Mouse (Mus musculus): ENCODE measurements around the gene Sptbn2.
"Not testable (repeated sequence)": the region's sequence is repeated elsewhere in the genome, so short reads cannot be mapped to it uniquely, and the experiment has no call there.

The Sptbn2 gene

GRCm38 (mm10) chr19:4720671-4721244, 9.8 kb downstream of the Sptbn2 start:
- DNase-seq (ENCODE audit: extremely low read depth, low read depth) = no peak

GRCm38 (mm10) chr19:4729186-4729585, 18.2 kb downstream of the Sptbn2 start:
- DNase-seq (ENCODE audit: extremely low read depth, low read depth) = no peak

- DNase-seq (ENCODE audit: extremely low read depth, low read depth) = no peak
Measured at GRCm38 (mm10) chr19:4733052-4733451, 22.1 kb downstream of the Sptbn2 start.

- no peak for DNase-seq (ENCODE audit: extremely low read depth, low read depth)
Measured at GRCm38 (mm10) chr19:4737866-4738265, 26.9 kb downstream of the Sptbn2 start.

DNA sequence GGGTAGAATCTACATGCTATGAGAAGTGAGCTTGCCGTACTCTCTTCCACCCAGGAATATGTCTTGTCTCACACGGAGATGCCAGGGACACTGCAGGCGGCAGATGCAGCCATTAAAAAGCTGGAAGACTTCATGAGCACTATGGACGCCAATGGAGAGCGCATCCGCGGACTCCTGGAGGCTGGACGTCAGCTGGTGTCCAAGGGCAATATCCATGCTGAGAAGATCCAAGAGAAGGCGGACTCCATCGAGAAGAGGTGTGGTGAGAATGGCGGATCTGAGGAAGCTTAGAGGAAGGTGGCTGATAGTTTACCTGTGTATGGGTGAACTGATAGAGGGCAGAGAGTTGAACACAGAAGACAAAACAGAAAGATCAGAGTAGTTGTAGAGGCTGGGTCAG, 28.1 kb downstream of the Sptbn2 start:
- no peak for DNase-seq (ENCODE audit: extremely low read depth, low read depth)

DNA sequence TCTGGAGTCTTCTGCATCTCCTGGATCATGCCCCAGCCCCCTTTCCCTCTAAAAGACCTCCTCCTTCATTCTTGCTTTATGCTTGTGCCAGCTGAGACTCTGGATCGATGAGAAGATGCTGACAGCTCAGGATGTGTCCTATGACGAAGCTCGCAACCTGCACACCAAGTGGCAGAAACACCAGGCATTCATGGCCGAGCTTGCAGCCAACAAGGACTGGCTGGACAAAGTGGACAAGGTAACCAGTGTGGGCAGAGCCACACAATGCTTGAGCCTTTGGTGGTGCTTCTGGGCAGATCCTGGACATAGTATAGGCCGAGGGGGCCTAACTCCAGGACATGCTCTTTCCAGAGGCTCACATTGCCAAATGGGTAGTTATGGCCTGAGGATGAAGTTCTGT, 28.8 kb downstream of the Sptbn2 start:
- no peak for DNase-seq (ENCODE audit: extremely low read depth, low read depth)

- DNase-seq (ENCODE audit: extremely low read depth, low read depth) = no peak
Measured at GRCm38 (mm10) chr19:4741482-4741881, 30.5 kb downstream of the Sptbn2 start.

DNA sequence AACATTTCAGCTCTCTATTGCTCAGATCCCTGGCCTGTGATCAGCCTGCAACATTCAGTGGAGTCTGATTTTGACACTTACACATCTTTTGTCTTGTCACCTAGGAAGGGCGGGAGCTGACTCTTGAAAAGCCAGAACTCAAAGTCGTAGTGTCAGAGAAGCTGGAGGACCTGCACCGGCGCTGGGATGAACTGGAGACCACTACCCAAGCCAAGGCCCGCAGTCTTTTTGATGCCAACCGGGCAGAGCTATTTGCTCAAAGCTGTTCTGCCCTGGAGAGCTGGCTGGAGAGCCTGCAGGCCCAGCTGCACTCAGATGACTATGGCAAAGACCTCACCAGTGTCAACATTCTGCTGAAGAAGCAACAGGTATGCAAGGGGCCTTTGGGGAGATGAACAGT, 31.3 kb downstream of the Sptbn2 start:
- DNase-seq (ENCODE audit: extremely low read depth, low read depth) = no peak

DNA sequence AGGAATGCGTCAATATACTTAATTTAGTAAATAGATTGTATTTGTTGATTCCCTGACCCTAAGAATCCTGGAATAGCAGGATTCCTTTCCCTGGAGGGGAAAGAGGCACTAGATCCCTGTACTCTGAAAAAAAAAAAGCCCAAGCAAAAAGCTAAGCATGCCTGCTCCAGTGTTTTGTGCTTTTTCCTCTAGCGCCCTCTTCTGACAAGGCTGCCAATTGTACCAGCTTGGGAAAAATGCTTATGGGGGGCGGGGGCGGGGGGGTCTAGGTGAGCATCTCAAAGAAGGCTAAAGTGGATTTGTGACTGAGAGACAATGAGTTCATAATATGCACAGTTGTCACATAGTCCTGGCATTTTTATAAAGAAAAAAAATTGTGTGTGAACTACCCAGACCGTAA, 32.6 kb downstream of the Sptbn2 start:
- DNase-seq (ENCODE audit: extremely low read depth, low read depth) = no peak

DNA sequence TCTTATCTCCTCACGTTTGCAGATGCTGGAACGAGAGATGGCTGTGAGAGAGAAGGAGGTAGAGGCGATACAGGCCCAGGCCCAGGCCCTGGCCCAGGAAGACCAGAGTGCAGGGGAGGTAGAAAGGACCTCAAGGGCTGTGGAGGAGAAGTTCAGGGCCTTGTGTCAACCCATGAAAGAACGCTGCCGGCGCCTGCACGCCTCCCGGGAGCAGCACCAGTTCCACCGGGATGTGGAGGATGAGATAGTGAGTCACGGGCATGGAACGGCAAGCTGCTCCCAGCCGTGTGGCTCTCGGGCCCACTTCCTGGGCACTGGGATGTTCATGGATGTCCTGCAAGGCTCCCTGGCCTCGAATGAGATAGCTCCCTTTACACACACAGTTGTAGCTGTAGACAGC, 33.1 kb downstream of the Sptbn2 start:
- no peak for DNase-seq (ENCODE audit: extremely low read depth, low read depth)

DNA sequence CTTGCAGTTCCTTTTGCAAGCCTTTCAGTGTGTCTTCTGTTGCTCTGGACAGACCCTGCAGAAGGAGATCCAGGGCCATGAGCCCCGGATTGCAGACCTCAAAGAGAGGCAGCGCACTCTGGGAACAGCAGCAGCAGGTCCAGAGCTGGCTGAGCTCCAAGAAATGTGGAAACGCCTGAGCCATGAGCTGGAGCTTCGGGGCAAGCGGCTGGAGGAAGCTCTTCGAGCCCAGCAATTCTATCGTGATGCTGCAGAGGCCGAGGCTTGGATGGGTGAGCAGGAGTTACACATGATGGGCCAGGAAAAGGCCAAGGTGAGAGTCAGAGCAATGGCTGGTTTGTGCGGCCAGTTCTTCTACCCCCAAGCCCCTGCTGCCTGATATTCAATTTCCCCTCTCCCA, 34.1 kb downstream of the Sptbn2 start:
- no peak for DNase-seq (ENCODE audit: extremely low read depth, low read depth)

GRCm38 (mm10) chr19:4745681-4746080, 34.7 kb downstream of the Sptbn2 start:
- DNase-seq (ENCODE audit: extremely low read depth, low read depth) = no peak

- no peak for DNase-seq (ENCODE audit: extremely low read depth, low read depth)
Measured at GRCm38 (mm10) chr19:4746611-4747010, 35.6 kb downstream of the Sptbn2 start.

DNA sequence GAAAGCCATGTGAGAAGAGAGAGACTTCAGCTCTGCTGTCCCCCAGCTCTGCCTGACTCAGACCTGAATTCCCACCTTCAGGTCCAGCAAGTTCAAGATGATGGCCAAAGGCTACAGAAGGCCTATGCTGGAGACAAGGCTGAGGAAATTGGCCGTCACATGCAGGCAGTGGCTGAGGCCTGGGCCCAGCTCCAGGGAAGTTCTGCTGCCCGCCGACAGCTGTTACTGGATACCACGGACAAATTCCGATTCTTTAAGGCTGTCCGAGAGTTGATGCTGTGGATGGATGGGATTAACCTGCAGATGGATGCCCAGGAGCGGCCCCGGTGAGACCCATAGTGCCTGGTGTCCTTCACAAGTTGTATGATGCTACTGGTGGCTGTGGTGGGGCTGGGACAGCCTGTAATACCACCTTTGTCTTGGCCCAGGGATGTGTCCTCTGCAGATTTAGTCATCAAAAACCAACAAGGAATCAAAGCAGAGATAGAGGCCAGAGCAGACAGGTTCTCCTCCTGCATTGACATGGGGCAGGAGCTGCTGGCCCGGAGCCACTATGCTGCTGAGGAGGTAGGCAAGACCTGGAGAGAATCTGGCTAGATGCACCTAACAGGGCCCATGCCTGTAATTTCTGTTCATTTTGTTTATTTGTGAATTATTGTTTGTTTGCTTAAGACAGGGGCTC, 36.8 kb downstream of the Sptbn2 start:
- DNase-seq (ENCODE audit: extremely low read depth, low read depth) = no peak

GRCm38 (mm10) chr19:4748493-4748892, 37.5 kb downstream of the Sptbn2 start:
- DNase-seq (ENCODE audit: extremely low read depth, low read depth) = no peak

GRCm38 (mm10) chr19:4749975-4750374, 39.0 kb downstream of the Sptbn2 start:
- DNase-seq (ENCODE audit: extremely low read depth, low read depth) = no peak

DNA sequence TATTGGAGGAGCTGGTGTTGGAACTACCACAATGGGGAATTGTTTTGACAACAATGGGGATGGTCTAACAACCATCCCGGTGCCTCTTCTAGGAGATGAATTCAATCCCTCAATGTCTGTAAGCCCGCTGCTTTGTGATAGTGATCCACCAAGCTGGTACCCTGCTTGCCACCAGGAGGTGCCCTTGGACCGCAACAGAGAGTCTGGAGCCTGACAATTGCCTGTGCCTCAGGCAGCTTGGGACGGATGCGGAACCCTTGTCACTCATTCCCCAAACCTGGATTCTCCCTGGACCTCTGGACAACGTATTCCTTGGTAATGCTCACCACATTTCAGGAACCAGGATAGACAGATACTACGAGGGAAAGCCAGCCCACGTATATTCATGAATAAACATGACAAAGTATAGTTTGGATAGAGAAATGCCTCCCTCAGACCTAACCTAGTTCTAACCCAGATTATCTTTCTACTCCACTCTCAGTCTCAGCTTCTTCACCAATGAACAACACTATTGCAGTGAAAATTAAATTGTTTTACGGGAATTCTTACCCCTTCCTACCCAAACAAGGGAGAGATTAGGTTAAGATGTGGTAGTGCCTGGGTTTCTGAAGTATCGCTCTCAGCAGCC, 44.7 kb downstream of the Sptbn2 start:
- DNase-seq (ENCODE audit: extremely low read depth, low read depth) = peak; percentile 73

DNA sequence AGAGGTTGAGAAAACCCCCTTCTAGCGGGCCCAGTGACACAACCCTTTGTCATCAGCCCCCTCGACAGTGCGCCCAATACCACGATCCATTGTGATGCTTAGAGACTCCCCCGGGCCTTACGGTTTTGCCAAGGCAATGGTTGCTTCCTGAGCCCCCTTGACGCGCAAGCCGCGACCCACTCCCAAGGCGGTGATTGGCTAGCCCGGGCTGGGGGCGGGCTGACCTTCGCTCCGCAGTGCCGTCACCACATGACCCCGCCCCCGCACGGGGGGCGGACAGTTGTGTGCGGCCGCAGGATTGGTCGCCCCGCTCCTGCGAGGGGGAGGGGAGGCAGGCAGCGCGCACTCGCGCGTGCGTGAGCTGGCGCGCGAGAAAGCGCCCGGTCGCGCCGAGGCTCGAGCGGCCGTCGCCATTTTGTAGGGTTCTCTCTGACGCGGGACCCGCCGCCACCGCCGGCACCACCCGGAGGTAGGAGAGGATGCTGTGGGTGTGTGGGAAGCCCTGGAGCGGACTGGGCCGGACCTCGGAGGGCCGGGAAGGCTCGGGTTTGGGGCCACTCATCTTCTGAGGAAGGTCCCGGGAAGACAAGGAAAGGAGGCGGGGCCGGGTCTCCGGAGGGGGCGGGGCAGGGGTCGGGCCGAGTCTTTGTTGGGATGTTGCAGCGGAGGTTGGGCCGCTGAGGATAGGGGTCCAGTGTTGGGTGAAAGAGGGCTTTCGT, 45.4 kb downstream of the Sptbn2 start, which contains the start of gene Rbm4b:
Gene Rbm4b (plus strand): TSS at position 305 of the 719 bp plus-strand sequence.
- peak; percentile 69 for DNase-seq (ENCODE audit: extremely low read depth, low read depth)

GRCm38 (mm10) chr19:4756921-4757320, 46.0 kb downstream of the Sptbn2 start:
- no peak for DNase-seq (ENCODE audit: extremely low read depth, low read depth)

- DNase-seq (ENCODE audit: extremely low read depth, low read depth) = not testable (repeated sequence)
Measured at GRCm38 (mm10) chr19:4760544-4760943, 49.6 kb downstream of the Sptbn2 start.

DNA sequence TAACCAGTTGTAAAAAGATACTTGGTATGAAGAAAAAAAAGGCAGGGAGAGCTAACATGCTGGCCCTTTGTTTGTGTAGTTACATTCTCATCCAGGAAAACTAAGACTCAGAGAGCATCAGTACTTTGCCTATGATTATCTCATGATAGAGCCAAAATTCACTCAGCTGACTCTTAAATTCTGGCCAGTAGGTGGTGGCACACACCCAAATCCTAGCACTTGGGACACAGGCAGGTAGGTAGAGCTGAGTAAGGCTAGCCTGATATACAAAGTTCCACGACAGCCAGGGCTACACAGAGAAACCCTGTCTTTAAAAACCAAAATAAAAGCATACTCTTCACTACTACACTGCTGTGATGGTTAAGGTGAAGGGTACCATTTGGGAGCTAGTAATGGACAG, 51.9 kb downstream of the Sptbn2 start:
- no peak for DNase-seq (ENCODE audit: extremely low read depth, low read depth)

DNA sequence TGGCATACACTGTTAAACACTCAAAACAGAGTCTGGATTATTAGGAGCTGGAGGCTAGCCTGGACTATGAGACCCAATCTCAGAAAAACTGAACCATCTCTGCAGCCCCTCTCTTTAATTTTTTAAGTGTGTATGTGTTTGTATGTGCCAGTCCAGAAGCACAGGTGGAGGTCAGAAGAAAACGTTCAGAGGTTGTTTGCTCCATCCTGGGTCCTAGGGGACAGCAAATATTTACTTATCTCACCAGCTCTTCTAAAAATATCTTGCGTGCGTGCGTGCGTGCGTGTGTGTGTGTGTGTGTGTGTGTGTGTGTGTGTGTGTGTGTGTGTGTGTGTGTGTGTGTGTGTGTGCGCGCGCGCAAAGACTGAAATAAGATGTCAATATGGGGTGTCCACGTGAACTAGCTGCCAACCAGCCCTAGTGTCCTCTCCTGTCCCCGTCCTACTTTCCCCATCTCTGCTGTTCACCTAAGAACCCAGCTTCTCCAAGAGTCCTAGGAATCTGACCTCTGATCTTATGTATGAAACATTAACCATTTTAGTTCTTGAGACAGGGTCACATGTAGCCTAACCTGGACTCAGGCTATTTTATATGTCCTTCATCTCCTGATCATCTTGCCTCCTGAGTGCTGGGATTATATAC, 56.7 kb downstream of the Sptbn2 start:
- DNase-seq (ENCODE audit: extremely low read depth, low read depth) = no peak
